Mouse (Mus musculus) forebrain, embryonic 13.5 days (tissue): ENCODE data around the gene Polr2b. TPM values are rescaled to one million over a fixed set of nuclear protein-coding genes. Genes with fewer than 3 reads are reported as not detected.

Source experiments
- ATAC-seq: fragments of 200-750 bp; cut with Nextera tagmentation; 2 replicates; pipeline ENCODE4 v1.8.0; 2017
- H3K27ac ChIP-seq: fragments of 300-500 bp; sonication (generic); 2 replicates; pipeline ENCODE4 v1.5.1; 2015; ENCODE audit warnings: inconsistent platforms, mild to moderate bottlenecking, moderate library complexity
- H3K27me3 ChIP-seq: fragments of 300-500 bp; sonication (generic); 2 replicates; pipeline ENCODE4 v1.6.1; 2015; ENCODE audit warnings: mild to moderate bottlenecking, inconsistent platforms
- H3K36me3 ChIP-seq: fragments of 300-500 bp; sonication (generic); 2 replicates; pipeline ENCODE4 v1.6.1; 2015; ENCODE audit warnings: mild to moderate bottlenecking, inconsistent platforms; ENCODE audit not compliant: poor library complexity, severe bottlenecking
- H3K4me1 ChIP-seq: fragments of 300-500 bp; sonication (generic); 2 replicates; pipeline ENCODE4 v1.6.1; 2015; ENCODE audit warnings: inconsistent platforms
- H3K4me2 ChIP-seq: fragments of 300-500 bp; sonication (generic); 2 replicates; pipeline ENCODE4 v1.6.1; 2015; ENCODE audit warnings: inconsistent platforms, mild to moderate bottlenecking, moderate library complexity
- H3K4me3 ChIP-seq: fragments of 300-500 bp; sonication (generic); 2 replicates; pipeline ENCODE4 v1.5.1; 2015; ENCODE audit warnings: mild to moderate bottlenecking, inconsistent platforms
- H3K9ac ChIP-seq: fragments of 300-500 bp; sonication (generic); 2 replicates; pipeline ENCODE4 v1.6.1; 2015; ENCODE audit warnings: mild to moderate bottlenecking, inconsistent platforms
- H3K9me3 ChIP-seq: fragments of 300-500 bp; sonication (generic); replicated peaks from 2 replicates; pipeline ENCODE4 v1.6.1; 2016; ENCODE audit warnings: inconsistent platforms
- WGBS: fragments of 180-500 bp; shearing (Covaris S2); methylation state at CpG from one replicate; pipeline ENCODE4 v1.1.7; 2015; 5-methylcytosine and 5-hydroxymethylcytosine counted together
- polyA plus RNA-seq: library from polyadenylated mRNA; unstranded; fragments of >200 nt; fragmentation: Nextera tagmentation; extraction: Ambion mirVana; gene quantifications from 2 replicates; pipeline ENCODE4 v1.2.1, GENCODE M21; 2015

The Polr2b gene
- polyA plus RNA-seq, 1 experiment from 2014 or later, result 82.5 TPM

DNA sequence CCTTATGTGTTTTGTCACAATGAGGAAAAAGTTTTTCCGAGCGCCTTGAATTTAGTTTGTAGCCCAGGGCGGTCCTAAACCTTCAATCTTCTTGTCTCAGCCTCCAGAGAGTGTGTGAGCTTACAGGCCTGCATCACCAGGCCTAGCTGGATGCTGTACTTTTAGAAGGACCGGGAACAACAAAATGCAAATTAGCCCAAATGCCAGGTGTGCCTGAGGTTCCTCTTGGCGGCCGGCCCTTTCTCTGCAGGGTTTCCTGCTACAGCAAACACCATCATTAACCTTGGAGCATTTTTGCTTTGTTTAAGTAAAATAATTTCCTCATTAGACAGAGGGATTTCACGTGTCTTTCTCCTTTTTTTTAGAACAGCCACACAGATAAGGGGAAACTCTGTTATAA is 58.2 kb downstream of the Polr2b start:
- H3K9me3 ChIP-seq, result no peaks in the 10 kb centered on the region
- 31% methylated on average over 7 of the region's 7 CpGs for WGBS
- no peak overlapping the region for H3K4me2 ChIP-seq
- H3K4me1 ChIP-seq, result peaks cover 10% of the 10 kb centered on the region; the same call in 1 of the 2 replicates
- H3K4me3 ChIP-seq, result no peak overlapping the region
- H3K36me3 ChIP-seq, result no peaks in the 10 kb centered on the region
- no peak for ATAC-seq
- H3K27me3 ChIP-seq, result no peaks in the 10 kb centered on the region
- H3K9ac ChIP-seq, result no peak overlapping the region
- no peak overlapping the region for H3K27ac ChIP-seq

- WGBS, result 90% methylated on average over 5 of the region's 5 CpGs
- ATAC-seq, result no peak
- Histone ChIP-seq H3K27ac (no peak overlapping the region), H3K4me1 (peaks cover 10% of the 10 kb centered on the region; the same call in 1 of the 2 replicates), H3K36me3 (no peaks in the 10 kb centered on the region), H3K4me2 (no peak overlapping the region), H3K9ac (no peak overlapping the region), H3K27me3 (no peaks in the 10 kb centered on the region), H3K9me3 (no peaks in the 10 kb centered on the region), H3K4me3 (no peak overlapping the region)
Observed at GRCm38 (mm10) chr5:77369394-77369793, 59.4 kb downstream of the Polr2b start.

DNA sequence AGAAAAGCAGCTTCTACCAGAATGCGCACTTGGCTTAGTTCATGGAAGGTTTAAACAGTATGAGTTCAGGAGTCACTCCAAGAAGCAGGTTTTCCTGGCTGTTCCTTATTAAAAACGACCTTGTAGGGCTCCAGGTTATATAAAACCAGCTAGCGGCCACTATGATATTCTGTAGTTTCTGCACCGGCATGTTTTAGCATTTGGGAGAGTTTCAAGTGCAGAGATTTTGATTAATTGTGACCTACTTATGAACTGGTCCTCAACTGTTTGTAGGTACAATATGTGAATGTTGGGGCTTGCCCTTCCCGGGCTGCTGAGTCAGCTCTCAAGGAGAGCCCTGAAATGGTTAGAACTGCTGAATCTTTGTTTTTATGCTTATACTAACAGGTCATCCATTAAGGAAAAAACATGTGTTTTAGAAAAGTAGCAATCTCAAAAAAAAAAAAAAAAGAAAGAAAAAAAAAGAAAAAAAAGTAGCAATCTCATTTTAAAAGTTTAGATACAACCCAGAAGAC is 60.5 kb downstream of the Polr2b start:
- Histone ChIP-seq H3K27me3 (no peaks in the 10 kb centered on the region), H3K36me3 (no peaks in the 10 kb centered on the region), H3K9ac (no peak overlapping the region), H3K4me3 (no peak overlapping the region), H3K9me3 (no peaks in the 10 kb centered on the region), H3K4me2 (no peak overlapping the region), H3K27ac (no peak overlapping the region), H3K4me1 (peaks cover 10% of the 10 kb centered on the region; the same call in 1 of the 2 replicates)
- 87% methylated on average over 5 of the region's 5 CpGs for WGBS
- ATAC-seq, result no peak

GRCm38 (mm10) chr5:77372242-77372641 is 62.3 kb downstream of the Polr2b start:
- Histone ChIP-seq H3K9ac (no peak overlapping the region), H3K4me2 (no peak overlapping the region), H3K27ac (no peak overlapping the region), H3K27me3 (no peaks in the 10 kb centered on the region), H3K36me3 (no peaks in the 10 kb centered on the region), H3K4me1 (peaks cover 10% of the 10 kb centered on the region; the same call in 1 of the 2 replicates), H3K4me3 (no peak overlapping the region), H3K9me3 (no peaks in the 10 kb centered on the region)
- WGBS, result 86% methylated on average over 7 of the region's 7 CpGs
- no peak for ATAC-seq

DNA sequence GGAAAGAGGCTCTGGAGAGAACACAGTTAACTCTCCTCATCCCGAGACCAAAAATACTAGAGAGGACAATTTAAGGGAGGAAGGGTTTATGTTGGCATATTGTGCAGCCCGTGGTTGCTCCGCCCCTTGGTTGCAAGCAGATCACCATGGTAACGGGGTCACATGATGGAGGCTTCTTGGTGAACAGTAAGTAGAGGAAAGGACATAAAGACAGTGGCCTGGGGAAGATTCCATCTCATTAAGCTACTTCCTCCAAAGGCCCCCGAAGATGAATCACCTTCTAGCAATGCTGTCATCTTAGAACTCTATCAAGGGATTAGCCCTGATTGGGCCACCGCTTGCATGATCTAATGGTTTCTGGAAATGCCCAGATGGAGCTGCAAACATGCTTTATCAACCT is 62.8 kb downstream of the Polr2b start:
- H3K4me3 ChIP-seq, result no peak overlapping the region
- no peak overlapping the region for H3K4me2 ChIP-seq
- no peak overlapping the region for H3K9ac ChIP-seq
- 74% methylated on average over 6 of the region's 6 CpGs for WGBS
- no peaks in the 10 kb centered on the region for H3K27me3 ChIP-seq
- H3K27ac ChIP-seq, result no peak overlapping the region
- 0 out of 2 replicates have a peak, but pooled peaks cover 8% of the 10 kb centered on the region for H3K4me1 ChIP-seq
- no peaks in the 10 kb centered on the region for H3K36me3 ChIP-seq
- H3K9me3 ChIP-seq, result no peaks in the 10 kb centered on the region
- ATAC-seq, result no peak

DNA sequence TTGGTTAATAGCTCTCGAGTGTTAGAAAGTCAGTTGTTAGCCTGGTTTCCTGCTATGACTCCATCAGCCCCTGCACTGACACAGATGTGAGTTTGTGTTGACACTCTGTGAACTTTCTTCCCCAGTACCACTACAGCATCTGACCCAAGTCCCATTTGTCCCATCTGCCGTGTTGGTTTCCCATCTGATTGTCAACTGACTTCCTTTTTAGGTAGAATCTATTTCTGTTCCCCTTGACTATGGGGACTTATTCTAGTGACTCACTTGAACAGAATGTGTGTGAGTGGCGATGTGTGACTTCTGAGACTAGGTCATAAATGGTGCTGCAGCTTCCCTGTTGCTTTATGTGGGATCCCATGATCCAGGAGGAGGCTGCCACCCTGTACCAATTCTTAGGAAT is 65.0 kb downstream of the Polr2b start:
- ATAC-seq, result no peak
- Histone ChIP-seq H3K36me3 (no peaks in the 10 kb centered on the region), H3K4me1 (no peaks in the 10 kb centered on the region), H3K9ac (no peak overlapping the region), H3K27ac (no peak overlapping the region), H3K9me3 (no peaks in the 10 kb centered on the region), H3K4me3 (no peak overlapping the region), H3K4me2 (no peak overlapping the region), H3K27me3 (no peaks in the 10 kb centered on the region)
- 79% methylated on average over 3 of the region's 3 CpGs for WGBS

GRCm38 (mm10) chr5:77375546-77375945 is 65.6 kb downstream of the Polr2b start:
- H3K9ac ChIP-seq, result no peak overlapping the region
- 66% methylated on average over 4 of the region's 4 CpGs for WGBS
- no peaks in the 10 kb centered on the region for H3K4me1 ChIP-seq
- H3K27ac ChIP-seq, result no peak overlapping the region
- no peaks in the 10 kb centered on the region for H3K27me3 ChIP-seq
- no peaks in the 10 kb centered on the region for H3K9me3 ChIP-seq
- no peaks in the 10 kb centered on the region for H3K36me3 ChIP-seq
- no peak overlapping the region for H3K4me2 ChIP-seq
- H3K4me3 ChIP-seq, result no peak overlapping the region
- no peak for ATAC-seq

GRCm38 (mm10) chr5:77378027-77378426 is 68.1 kb downstream of the Polr2b start:
- ATAC-seq, result no peak
- H3K4me1 ChIP-seq, result no peaks in the 10 kb centered on the region
- H3K4me2 ChIP-seq, result no peak overlapping the region
- no peaks in the 10 kb centered on the region for H3K9me3 ChIP-seq
- H3K9ac ChIP-seq, result no peak overlapping the region
- no peaks in the 10 kb centered on the region for H3K36me3 ChIP-seq
- no peak overlapping the region for H3K27ac ChIP-seq
- no peaks in the 10 kb centered on the region for H3K27me3 ChIP-seq
- WGBS, result 97% methylated on average over 3 of the region's 3 CpGs
- H3K4me3 ChIP-seq, result no peak overlapping the region

DNA sequence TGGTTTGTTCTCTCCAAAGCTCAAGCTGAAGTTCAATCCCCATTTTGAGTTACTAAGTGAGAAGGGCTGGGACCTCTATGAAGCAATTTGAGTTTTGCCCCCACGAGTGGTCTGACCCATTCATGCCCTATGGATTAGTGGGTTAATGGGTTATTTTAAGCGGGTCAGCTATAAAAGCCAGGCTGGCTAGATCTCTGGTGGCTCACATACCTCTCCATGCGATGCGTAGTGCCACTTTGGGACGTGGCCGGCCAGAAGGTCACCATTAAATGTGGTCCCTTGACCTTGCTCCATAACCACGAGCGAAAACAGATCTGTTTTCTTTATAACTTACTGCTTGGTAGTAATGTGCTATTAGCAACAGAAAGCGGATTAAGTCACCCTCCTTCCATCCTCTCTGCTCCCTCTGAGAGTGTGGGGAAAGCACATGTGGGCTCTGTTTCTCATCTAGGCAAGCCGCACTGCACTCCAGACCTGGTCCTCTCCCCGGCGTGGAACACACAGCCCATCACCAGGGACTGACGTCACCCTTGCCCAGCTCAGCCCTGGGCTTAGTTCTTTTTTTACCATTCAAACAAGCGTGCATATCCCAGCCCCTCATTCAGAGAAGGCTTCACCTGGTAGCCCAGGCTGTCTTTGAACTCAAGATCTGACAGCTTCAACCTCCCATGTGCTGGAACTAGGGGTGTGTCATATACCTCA is 69.6 kb downstream of the Polr2b start:
- no peaks in the 10 kb centered on the region for H3K27me3 ChIP-seq

DNA sequence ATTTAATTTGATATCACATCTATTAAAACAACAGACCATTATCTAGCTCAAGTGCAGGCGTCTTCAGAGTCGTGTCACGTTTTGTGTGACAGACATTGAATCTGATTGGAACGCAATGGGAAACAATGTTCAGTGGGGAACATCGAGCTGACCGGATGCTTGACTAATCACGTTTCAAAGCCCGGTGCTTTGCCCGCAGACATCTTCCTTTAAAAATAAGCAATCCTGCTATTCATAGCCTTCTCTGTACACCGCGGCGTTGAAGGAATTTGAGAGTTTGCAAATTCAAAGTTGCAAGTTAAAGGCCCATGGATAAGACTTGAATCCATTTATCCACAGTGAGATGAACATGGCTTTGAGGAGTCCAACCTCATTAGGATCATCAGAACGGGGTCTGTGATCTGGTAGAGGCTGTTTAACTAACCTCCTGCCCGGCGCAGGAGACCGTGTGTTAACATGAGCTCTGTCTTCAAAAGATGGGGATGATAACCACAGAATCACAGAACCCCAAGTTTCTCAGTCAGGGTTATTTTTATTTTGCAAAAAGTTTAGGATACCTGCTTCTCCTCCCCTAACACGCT is 70.5 kb downstream of the Polr2b start:
- no peak for ATAC-seq
- H3K4me2 ChIP-seq, result no peak overlapping the region
- 87% methylated on average over 17 of the region's 17 CpGs for WGBS

More for the DNA sequence above, 69.6 kb downstream of the Polr2b start:
- 80% methylated on average over 14 of the region's 14 CpGs for WGBS
- Histone ChIP-seq H3K4me2 (no peak overlapping the region), H3K4me3 (no peak overlapping the region), H3K36me3 (no peaks in the 10 kb centered on the region), H3K9me3 (no peaks in the 10 kb centered on the region), H3K4me1 (no peaks in the 10 kb centered on the region), H3K27ac (no peak overlapping the region), H3K9ac (no peak overlapping the region)
- ATAC-seq, result no peak

DNA sequence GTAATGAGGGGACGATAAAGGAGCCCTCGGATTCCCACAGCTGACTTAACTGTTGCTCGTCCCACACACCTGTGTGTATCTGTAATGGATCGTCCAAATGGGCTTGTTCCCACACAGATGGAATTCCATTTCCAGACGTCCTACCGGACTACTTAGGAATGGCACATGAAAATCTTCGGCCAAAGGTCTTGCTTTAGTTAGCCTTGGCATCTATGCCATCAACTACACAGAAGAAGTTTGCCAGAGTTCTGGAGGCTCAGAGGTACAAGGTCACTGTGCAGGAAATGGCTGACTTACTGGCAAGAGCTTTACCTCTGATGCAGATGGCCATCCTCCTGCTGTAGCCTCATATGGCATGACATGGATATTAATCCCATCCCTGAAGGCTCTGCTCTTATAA is 71.3 kb downstream of the Polr2b start:
- Histone ChIP-seq H3K36me3 (no peaks in the 10 kb centered on the region), H3K4me1 (no peaks in the 10 kb centered on the region), H3K9me3 (no peaks in the 10 kb centered on the region), H3K4me3 (no peak overlapping the region), H3K27ac (no peak overlapping the region), H3K27me3 (no peaks in the 10 kb centered on the region), H3K9ac (no peak overlapping the region), H3K4me2 (no peak overlapping the region)
- no peak for ATAC-seq
- 92% methylated on average over 7 of the region's 7 CpGs for WGBS

More for the DNA sequence above, 70.5 kb downstream of the Polr2b start:
- no peaks in the 10 kb centered on the region for H3K4me1 ChIP-seq
- no peak overlapping the region for H3K9ac ChIP-seq
- no peaks in the 10 kb centered on the region for H3K27me3 ChIP-seq
- no peak overlapping the region for H3K27ac ChIP-seq
- H3K4me3 ChIP-seq, result no peak overlapping the region
- no peaks in the 10 kb centered on the region for H3K36me3 ChIP-seq
- no peaks in the 10 kb centered on the region for H3K9me3 ChIP-seq

- Histone ChIP-seq H3K9me3 (no peaks in the 10 kb centered on the region), H3K4me1 (no peaks in the 10 kb centered on the region), H3K27me3 (no peaks in the 10 kb centered on the region), H3K36me3 (no peaks in the 10 kb centered on the region), H3K27ac (no peak overlapping the region), H3K4me2 (no peak overlapping the region), H3K9ac (no peak overlapping the region), H3K4me3 (no peak overlapping the region)
- ATAC-seq, result no peak
- WGBS, result 64% methylated on average over 5 of the region's 5 CpGs
Observed at GRCm38 (mm10) chr5:77381686-77382085, 71.7 kb downstream of the Polr2b start.
